Mouse (Mus musculus) left cerebral cortex, postnatal 25 days (tissue): ENCODE data around the gene Stk31. TPM values are rescaled to one million over a fixed set of nuclear protein-coding genes. Genes with fewer than 3 reads are reported as not detected.
"Not testable (repeated sequence)": the region's sequence is repeated elsewhere in the genome, so short reads cannot be mapped to it uniquely, and the experiment has no call there.

ENCODE experiments used
- DNase-seq, 2 experiments: peaks; one replicate each; pipeline ENCODE4 v3.0.0; 2022; ENCODE audit warnings: low spot score in 2 of 2, mixed read lengths in 1 of 2
- intact Hi-C: fragments of 180-260 bp; cut with DNase I; formaldehyde crosslinking; loops from one replicate; pipeline ENCODE4 v1.15.1; 2025
- total RNA-seq, 2 experiments: library from RNA; stranded (reverse); gene quantifications; 2 replicates each; pipeline ENCODE4 v1.2.3; 2021

Gene Stk31
- 1 to 10 TPM; 1.4 to 1.5 TPM for total RNA-seq

GRCm38 (mm10) chr6:49395316-49395715, at the start of gene Stk31:
Stk31 (plus strand) TSS chr6:49395604.
- peak; percentile 7 to 48 for DNase-seq
- intact Hi-C loops, result loop anchor here (5.0 to 10.0 kb wide), 2 partner anchors 358 to 391 kb away; partner anchors contain the start of gene Gpnmb

GRCm38 (mm10) chr6:49349826-49350225, 45.6 kb upstream of the Stk31 start:
- intact Hi-C loops, result no loop called here

GRCm38 (mm10) chr6:49354613-49355012, 40.8 kb upstream of the Stk31 start:
- intact Hi-C loops, result no loop called here
- no peak for DNase-seq

More at GRCm38 (mm10) chr6:49349826-49350225, 45.6 kb upstream of the Stk31 start:
- DNase-seq, result no peak

GRCm38 (mm10) chr6:49355171-49355570, 40.2 kb upstream of the Stk31 start:
- intact Hi-C loops, result no loop called here
- DNase-seq, result no peak

GRCm38 (mm10) chr6:49360420-49360819, 35.0 kb upstream of the Stk31 start:
- intact Hi-C loops, result no loop called here
- no peak for DNase-seq

- peak; percentile 47 to 70 for DNase-seq
- intact Hi-C loops, result loop anchor here (2.0 kb wide), 1 partner anchor 49 kb away; the partner anchor contains the start of gene Ccdc126
Observed at GRCm38 (mm10) chr6:49367159-49368054, 28.0 kb upstream of the Stk31 start, which contains the start of gene Fam221a. Fam221a (plus strand) TSS chr6:49367739.

GRCm38 (mm10) chr6:49368212-49368611, 27.2 kb upstream of the Stk31 start:
- no peak for DNase-seq
- intact Hi-C loops, result no loop called here

- intact Hi-C loops, result no loop called here
- no peak for DNase-seq
Observed at GRCm38 (mm10) chr6:49372705-49373104, 22.7 kb upstream of the Stk31 start.

GRCm38 (mm10) chr6:49373943-49374342, 21.5 kb upstream of the Stk31 start:
- intact Hi-C loops, result no loop called here
- DNase-seq, result no peak

- DNase-seq, result no peak
- intact Hi-C loops, result no loop called here
Observed at GRCm38 (mm10) chr6:49378328-49378727, 17.1 kb upstream of the Stk31 start.

GRCm38 (mm10) chr6:49394276-49394675, 1.1 kb upstream of the Stk31 start:
- intact Hi-C loops, result loop anchor here (10.0 kb wide), 1 partner anchor 389 kb away; no protein-coding TSS in a partner anchor
- DNase-seq, result no peak

- no peak for DNase-seq
- intact Hi-C loops, result loop anchor here (5.0 to 10.0 kb wide), 2 partner anchors 360 to 393 kb away; partner anchors contain the start of gene Gpnmb
Observed at GRCm38 (mm10) chr6:49397466-49397865, 2.1 kb downstream of the Stk31 start.

- intact Hi-C loops, result loop anchor here (1.0 to 10.0 kb wide), 5 partner anchors 80 to 394 kb away; partner anchors contain the start of genes Ccdc126 and Gpnmb
- DNase-seq, result peak in 1 of 2 experiments; percentile 15
Observed at GRCm38 (mm10) chr6:49398365-49398764, 3.0 kb downstream of the Stk31 start.

GRCm38 (mm10) chr6:49410830-49411229, 15.4 kb downstream of the Stk31 start:
- no peak for DNase-seq
- intact Hi-C loops, result no loop called here

- DNase-seq, intact Hi-C loops: not testable (repeated sequence)
Observed at GRCm38 (mm10) chr6:49412967-49413366, 17.6 kb downstream of the Stk31 start.

GRCm38 (mm10) chr6:49415971-49416370, 20.6 kb downstream of the Stk31 start:
- intact Hi-C loops, result no loop called here
- no peak for DNase-seq

- DNase-seq, result peak in 1 of 2 experiments; percentile 3
- intact Hi-C loops, result no loop called here
Observed at GRCm38 (mm10) chr6:49437306-49437705, 41.9 kb downstream of the Stk31 start.

- DNase-seq, result no peak
- intact Hi-C loops, result no loop called here
Observed at GRCm38 (mm10) chr6:49458112-49458511, 62.7 kb downstream of the Stk31 start.

- intact Hi-C loops, result no loop called here
- DNase-seq, result no peak
Observed at GRCm38 (mm10) chr6:49483205-49483604, 87.8 kb downstream of the Stk31 start.

- intact Hi-C loops, result no loop called here
- DNase-seq, result no peak
Observed at GRCm38 (mm10) chr6:49491526-49491925, 96.1 kb downstream of the Stk31 start.

- peak; percentile 74 to 79 for DNase-seq
- intact Hi-C loops, result loop anchor here (1.0 to 5.0 kb wide), 5 partner anchors 400 to 1023 kb away; no protein-coding TSS in a partner anchor
Observed at GRCm38 (mm10) chr6:49519053-49519452, 123.6 kb downstream of the Stk31 start.
